Mouse (Mus musculus): ENCODE measurements around the gene Cyp3a41a. TPM values are rescaled to one million over a fixed set of nuclear protein-coding genes. Genes with fewer than 3 reads are reported as not detected.
"Not testable (repeated sequence)": the region's sequence is repeated elsewhere in the genome, so short reads cannot be mapped to it uniquely, and the experiment has no call there.

The Cyp3a41a gene
- not detected in 2 replicates for polyA plus RNA-seq (2015; fragmentation: Nextera tagmentation; extraction: Ambion mirVana)

GRCm38 (mm10) chr5:145720036-145720435 is at the start of gene Cyp3a41a:
TSS of gene Cyp3a41a (minus strand) at chr5:145720136.
- H3K4me1 ChIP-seq (ENCODE audit: control insufficient read depth, insufficient read depth, low read length); H3K4me3 ChIP-seq (ENCODE audit: low read length); H3K9ac ChIP-seq (ENCODE audit: low read length); H3K27ac ChIP-seq (ENCODE audit: low read length); H3K36me3 ChIP-seq (ENCODE audit: control insufficient read depth, insufficient read depth); ATAC-seq (replicated peaks; ENCODE audit: extremely low read depth, insufficient read depth, low FRiP score); H3K4me2 ChIP-seq (ENCODE audit: low read depth, low read length); H3K27me3 ChIP-seq (ENCODE audit: control insufficient read depth, insufficient read depth, low read length); H3K9me3 ChIP-seq (replicated peaks; ENCODE audit: control insufficient read depth, low read length): not testable (repeated sequence)
- 43% methylated on average over 1 of the region's 2 CpGs for WGBS

- not testable (repeated sequence) for H3K27me3 ChIP-seq (ENCODE audit: control insufficient read depth, insufficient read depth, low read length); H3K27ac ChIP-seq (ENCODE audit: low read length); H3K4me1 ChIP-seq (ENCODE audit: control insufficient read depth, insufficient read depth, low read length); H3K9me3 ChIP-seq (replicated peaks; ENCODE audit: control insufficient read depth, low read length); ATAC-seq (replicated peaks; ENCODE audit: extremely low read depth, insufficient read depth, low FRiP score); H3K4me3 ChIP-seq (ENCODE audit: low read length); H3K36me3 ChIP-seq (ENCODE audit: control insufficient read depth, insufficient read depth); H3K9ac ChIP-seq (ENCODE audit: low read length); H3K4me2 ChIP-seq (ENCODE audit: low read depth, low read length)
- WGBS = 67% methylated on average over 3 of the region's 3 CpGs
Observed at GRCm38 (mm10) chr5:145737512-145737911, 17.6 kb upstream of the Cyp3a41a start.

GRCm38 (mm10) chr5:145714296-145714695 is 5.6 kb downstream of the Cyp3a41a start:
- H3K4me3 ChIP-seq (ENCODE audit: low read length); H3K4me1 ChIP-seq (ENCODE audit: control insufficient read depth, insufficient read depth, low read length); H3K36me3 ChIP-seq (ENCODE audit: control insufficient read depth, insufficient read depth); H3K27me3 ChIP-seq (ENCODE audit: control insufficient read depth, insufficient read depth, low read length); H3K9ac ChIP-seq (ENCODE audit: low read length); H3K9me3 ChIP-seq (replicated peaks; ENCODE audit: control insufficient read depth, low read length); H3K27ac ChIP-seq (ENCODE audit: low read length); H3K4me2 ChIP-seq (ENCODE audit: low read depth, low read length); ATAC-seq (replicated peaks; ENCODE audit: extremely low read depth, insufficient read depth, low FRiP score): not testable (repeated sequence)
- WGBS = 24% methylated on average over 1 of the region's 1 CpGs

GRCm38 (mm10) chr5:145707372-145707771 is 12.6 kb downstream of the Cyp3a41a start:
- ATAC-seq (replicated peaks; ENCODE audit: extremely low read depth, insufficient read depth, low FRiP score); H3K4me2 ChIP-seq (ENCODE audit: low read depth, low read length); H3K9ac ChIP-seq (ENCODE audit: low read length); H3K36me3 ChIP-seq (ENCODE audit: control insufficient read depth, insufficient read depth); H3K27ac ChIP-seq (ENCODE audit: low read length); H3K4me3 ChIP-seq (ENCODE audit: low read length); H3K27me3 ChIP-seq (ENCODE audit: control insufficient read depth, insufficient read depth, low read length); H3K9me3 ChIP-seq (replicated peaks; ENCODE audit: control insufficient read depth, low read length); H3K4me1 ChIP-seq (ENCODE audit: control insufficient read depth, insufficient read depth, low read length): not testable (repeated sequence)
- 76% methylated on average over 2 of the region's 2 CpGs for WGBS

- Histone ChIP-seq H3K4me2 (ENCODE audit: low read depth, low read length) (no peak overlapping the region), H3K9ac (ENCODE audit: low read length) (no peak overlapping the region), H3K4me3 (ENCODE audit: low read length) (no peak overlapping the region), H3K36me3 (ENCODE audit: control insufficient read depth, insufficient read depth) (no peaks in the 10 kb centered on the region), H3K27me3 (ENCODE audit: control insufficient read depth, insufficient read depth, low read length) (no peaks in the 10 kb centered on the region), H3K27ac (ENCODE audit: low read length) (no peak overlapping the region), H3K9me3 (replicated peaks; ENCODE audit: control insufficient read depth, low read length) (peaks cover 31% of the 10 kb centered on the region), H3K4me1 (ENCODE audit: control insufficient read depth, insufficient read depth, low read length) (no peaks in the 10 kb centered on the region)
- 80% methylated on average over 7 of the region's 7 CpGs for WGBS
- no peak for ATAC-seq (replicated peaks; ENCODE audit: extremely low read depth, insufficient read depth, low FRiP score)
Observed at GRCm38 (mm10) chr5:145662007-145662406, 57.9 kb downstream of the Cyp3a41a start.

- Histone ChIP-seq H3K4me1 (ENCODE audit: control insufficient read depth, insufficient read depth, low read length) (no peaks in the 10 kb centered on the region), H3K9me3 (replicated peaks; ENCODE audit: control insufficient read depth, low read length) (peaks cover 32% of the 10 kb centered on the region), H3K27ac (ENCODE audit: low read length) (no peak overlapping the region), H3K27me3 (ENCODE audit: control insufficient read depth, insufficient read depth, low read length) (no peaks in the 10 kb centered on the region), H3K4me3 (ENCODE audit: low read length) (no peak overlapping the region), H3K9ac (ENCODE audit: low read length) (no peak overlapping the region), H3K4me2 (ENCODE audit: low read depth, low read length) (no peak overlapping the region), H3K36me3 (ENCODE audit: control insufficient read depth, insufficient read depth) (no peaks in the 10 kb centered on the region)
- no peak for ATAC-seq (replicated peaks; ENCODE audit: extremely low read depth, insufficient read depth, low FRiP score)
- WGBS = 62% methylated on average over 4 of the region's 4 CpGs
Observed at GRCm38 (mm10) chr5:145647779-145648178, 72.2 kb downstream of the Cyp3a41a start.

Other genes starting within 250 kb of the Cyp3a41a start
- not detected in 2 replicates for gene Cyp3a41b, start 135.4 kb downstream of the Cyp3a41a start, polyA plus RNA-seq (2015; fragmentation: Nextera tagmentation; extraction: Ambion mirVana)
- not detected in 2 replicates for gene Cyp3a44, start 85.7 kb upstream of the Cyp3a41a start, polyA plus RNA-seq (2015; fragmentation: Nextera tagmentation; extraction: Ambion mirVana)
- 0.17 TPM in 1 of 2 replicates, not detected in the other for gene Cyp3a11, start 159.8 kb upstream of the Cyp3a41a start, polyA plus RNA-seq (2015; fragmentation: Nextera tagmentation; extraction: Ambion mirVana)

Data from heart, embryonic 16.5 days (tissue).